In genomic region chr14:22578224-22578623, GRCm38 (mm10) we compare ENCODE assay signal across 9 mouse cellular contexts.
DNase-seq lines count a peak whose midpoint lies in the region; TF ChIP-seq lines count a peak whose summit lies in the region.
"Had no signal": no experiment of that assay in that cellular context is flagged by ENCODE, and none has a peak within 500 bp of the region (broad histone marks: within the 10 kb centered on the region; RNA-seq: fewer than 3 reads in every experiment).

No protein-coding gene starts in this region.

- no peak for TF ChIP-seq POLR2A in MEL (IDR thresholded peaks at IDR 0.05; ENCODE audit: control insufficient read depth in 1 of 2, insufficient read depth in 1 of 2, low read depth in 1 of 2, low read length in 2 of 2, poor library complexity in 1 of 2)

- H3K4me1 ChIP-seq in MEL (ENCODE audit: control insufficient read depth in 1 of 2, insufficient read depth in 2 of 2, low read length in 2 of 2), result no peaks in the 10 kb centered on the region
- H3K4me1 ChIP-seq in hindbrain, embryonic 10.5 days (replicated peaks), result peaks cover 46% of the 10 kb centered on the region

- TF ChIP-seq RAD21 in MEL (IDR thresholded peaks at IDR 0.05; ENCODE audit: low read depth, low read length), result peak; percentile 89

- WGBS in hindbrain, embryonic 10.5 days, result 21% methylated on average over 6 of the region's 6 CpGs

- peak; percentile 88 to 97 (median 94) for TF ChIP-seq CTCF in MEL (IDR thresholded peaks at IDR 0.05 in 2 of 3, conservative IDR thresholded peaks at IDR 0.05 in 1 of 3; ENCODE audit: control insufficient read depth in 1 of 3, insufficient read depth in 1 of 3, low read depth in 2 of 3, low read length in 3 of 3, poor library complexity in 1 of 3, severe bottlenecking in 1 of 3)

- H3K36me3 ChIP-seq in MEL (ENCODE audit: control insufficient read depth in 1 of 2, insufficient read depth in 2 of 2, low read length in 2 of 2), result peaks cover 0 to 2% of the 10 kb centered on the region in 2 experiments; a peak in 2 of 4 replicates
- no peaks in the 10 kb centered on the region for H3K36me3 ChIP-seq in hindbrain, embryonic 10.5 days

- no peak overlapping the region for H3K27ac ChIP-seq in MEL (ENCODE audit: control insufficient read depth, low read depth, low read length)
- H3K27ac ChIP-seq in hindbrain, embryonic 10.5 days, result peak overlapping the region; percentile 77; the same call in 1 of the 2 replicates
- H3K27ac ChIP-seq: macrophage had no signal

- no peaks in the 10 kb centered on the region for H3K27me3 ChIP-seq in MEL (ENCODE audit: control insufficient read depth in 1 of 2, insufficient read depth in 2 of 2, low read length in 2 of 2)
- H3K27me3 ChIP-seq in hindbrain, embryonic 10.5 days (ENCODE audit: insufficient read depth, poor library complexity, severe bottlenecking), result peaks cover 37% of the 10 kb centered on the region

- no peak overlapping the region for H3K9ac ChIP-seq in MEL (ENCODE audit: control insufficient read depth, low read depth, low read length, poor library complexity, severe bottlenecking)

- H3K4me3 ChIP-seq in MEL (ENCODE audit: control insufficient read depth in 1 of 2, insufficient read depth in 1 of 2, low read depth in 2 of 2, low read length in 2 of 2), result no peak overlapping the region
- H3K4me3 ChIP-seq in hindbrain, embryonic 10.5 days, result peak overlapping the region; percentile 23; the same call in 1 of the 2 replicates

- DNase-seq in MEL (ENCODE audit: low read depth, low spot score), result peak; percentile 79
- peak; percentile 56 for DNase-seq in cerebellum, adult 11 months
- peak; percentile 86 for DNase-seq in forelimb bud, embryonic 11.5 days (ENCODE audit: low read depth, low spot score)
- peak; percentile 86 for DNase-seq in hindbrain, embryonic 10.5 days (ENCODE audit: low spot score)
- peak; percentile 92 for DNase-seq in layer of hippocampus, adult 9-10 months (ENCODE audit: low spot score)
- DNase-seq in lung, postnatal 14 days, result peak; percentile 89
- peak; percentile 84 for DNase-seq in retina, embryonic 14.5 days (ENCODE audit: low spot score)
- DNase-seq in thymus, postnatal 36 days, result peak; percentile 50 to 65

- no peak for TF ChIP-seq EP300 in MEL (IDR thresholded peaks at IDR 0.05; ENCODE audit: low read depth in 1 of 2, low read length in 2 of 2)

- H3K9me3 ChIP-seq in MEL (replicated peaks; ENCODE audit: insufficient read depth, low read length), result no peaks in the 10 kb centered on the region
- no peaks in the 10 kb centered on the region for H3K9me3 ChIP-seq in hindbrain, embryonic 10.5 days

- no peaks in the 10 kb centered on the region for H3K79me2 ChIP-seq in MEL (ENCODE audit: control insufficient read depth, insufficient read depth, low read length, poor library complexity)

TF ChIP-seq in MEL, 35 proteins besides CTCF, POLR2A, EP300 and RAD21:
- TF ChIP-seq ZNF384 (IDR thresholded peaks at IDR 0.05; ENCODE audit: low read depth, low read length) (0 out of 2 replicates have a peak, but pooled peaks have one; percentile 22), JUND (IDR thresholded peaks at IDR 0.05; ENCODE audit: low read depth, low read length) (0 out of 2 replicates have a peak, but pooled peaks have one; percentile 45), CHD2 (IDR thresholded peaks at IDR 0.05; ENCODE audit: low read length) (no peak), ZMIZ1 (IDR thresholded peaks at IDR 0.05; ENCODE audit: low read depth, low read length) (0 out of 2 replicates have a peak, but pooled peaks have one; percentile 44), CHD1 (IDR thresholded peaks at IDR 0.05; ENCODE audit: low read depth, low read length) (no peak), MAZ (IDR thresholded peaks at IDR 0.05; ENCODE audit: low read depth, low read length) (0 out of 2 replicates have a peak, but pooled peaks have one; percentile 39), ZC3H11A (IDR thresholded peaks at IDR 0.05; ENCODE audit: low read depth, low read length) (peak; percentile 95), MXI1 (IDR thresholded peaks at IDR 0.05; ENCODE audit: low read depth, low read length) (peak; percentile 41; the same call in 1 of the 2 replicates), SMC3 (IDR thresholded peaks at IDR 0.05; ENCODE audit: low read depth, low read length) (peak; percentile 93)
